Comparison of ENCODE assay signal across 35 mouse cellular contexts in the genomic region with DNA sequence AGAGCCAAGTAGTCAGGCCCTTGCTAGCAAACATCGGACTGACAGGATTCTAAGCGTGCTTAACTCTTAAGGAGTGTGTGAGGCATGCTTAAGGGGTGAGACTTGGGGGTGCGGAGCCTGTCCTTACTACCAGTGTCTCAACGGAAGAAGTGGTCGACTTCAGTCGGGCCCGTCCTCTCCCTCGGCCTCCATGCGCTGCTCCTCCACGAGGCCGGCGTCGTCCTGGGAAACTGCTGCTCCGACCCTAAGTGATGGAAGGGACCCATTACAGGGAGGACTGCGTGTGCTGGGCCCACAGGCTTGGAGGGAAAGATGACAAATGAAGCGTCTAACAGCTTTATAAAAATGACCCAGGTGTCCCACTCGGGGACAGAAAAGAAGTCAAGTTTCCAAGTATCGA. TPM values are rescaled to one million over a fixed set of nuclear protein-coding genes. Genes with fewer than 3 reads are reported as not detected.
"Had no signal": no experiment of that assay in that cellular context is flagged by ENCODE, and none has a peak within 500 bp of the region (broad histone marks: within the 10 kb centered on the region; RNA-seq: fewer than 3 reads in every experiment).

No protein-coding gene starts in this region.

- H3K27ac ChIP-seq: heart, embryonic 13.5 days; heart, embryonic 15.5 days; hindbrain, embryonic 10.5 days; hindbrain, embryonic 12.5 days; hindbrain, embryonic 13.5 days; hindbrain, embryonic 14.5 days; hindbrain, embryonic 15.5 days; hindbrain, postnatal 0 days; intestine, embryonic 15.5 days; kidney, embryonic 15.5 days; kidney, postnatal 0 days; layer of hippocampus, adult 2 months; left cerebral cortex, adult 2 months had no signal

- H3K4me3 ChIP-seq: heart, embryonic 12.5 days; heart, embryonic 13.5 days; heart, embryonic 15.5 days; hindbrain, embryonic 10.5 days; hindbrain, embryonic 12.5 days; hindbrain, embryonic 13.5 days; hindbrain, embryonic 15.5 days; intestine, embryonic 15.5 days; kidney, embryonic 15.5 days; layer of hippocampus, adult 2 months; left cerebral cortex, adult 2 months had no signal

- H3K4me1 ChIP-seq: heart, embryonic 12.5 days; heart, embryonic 13.5 days; heart, embryonic 15.5 days; hindbrain, embryonic 12.5 days; hindbrain, embryonic 13.5 days; hindbrain, embryonic 15.5 days; intestine, embryonic 15.5 days; kidney, embryonic 15.5 days had no signal

- H3K27me3 ChIP-seq: heart, embryonic 12.5 days; heart, embryonic 13.5 days; heart, embryonic 15.5 days; hindbrain, embryonic 12.5 days; hindbrain, embryonic 13.5 days; hindbrain, embryonic 15.5 days; intestine, embryonic 15.5 days; kidney, embryonic 15.5 days had no signal

- H3K4me2 ChIP-seq: heart, embryonic 11.5 days; heart, embryonic 12.5 days; heart, embryonic 13.5 days; heart, embryonic 15.5 days; hindbrain, embryonic 12.5 days; hindbrain, embryonic 13.5 days; hindbrain, embryonic 14.5 days; hindbrain, embryonic 15.5 days; intestine, embryonic 15.5 days; kidney, embryonic 15.5 days had no signal

- ATAC-seq: hindbrain, embryonic 16.5 days; hindbrain, postnatal 0 days; inflammation-experienced regulatory T-cells, adult 6 months; intestine, embryonic 15.5 days; intestine, embryonic 16.5 days; intestine, postnatal 0 days had no signal

- H3K9ac ChIP-seq: heart, embryonic 12.5 days; heart, embryonic 13.5 days; heart, embryonic 15.5 days; hindbrain, embryonic 12.5 days; hindbrain, embryonic 13.5 days; hindbrain, embryonic 14.5 days; hindbrain, embryonic 15.5 days; intestine, embryonic 15.5 days; kidney, embryonic 15.5 days had no signal

- H3K9me3 ChIP-seq: heart, embryonic 12.5 days; heart, embryonic 13.5 days; heart, embryonic 15.5 days; hindbrain, embryonic 10.5 days; hindbrain, embryonic 12.5 days; hindbrain, embryonic 13.5 days; hindbrain, embryonic 15.5 days; intestine, embryonic 15.5 days; kidney, embryonic 15.5 days had no signal

- DNase-seq: heart, postnatal 10 days; heart, postnatal 14 days; heart, postnatal 36 days; kidney, adult 11 months; kidney, adult 18-20 months; kidney, adult 2 months; kidney, adult 8-10 months; kidney, adult 9 months; kidney, postnatal 14 days; kidney, postnatal 25 days; kidney, postnatal 36 days; kidney, postnatal 4 days; layer of hippocampus, adult 9-11 months; layer of hippocampus, postnatal 36 days had no signal

RNA-seq across cellular contexts. Expression of gene Dhh, which starts 37.4 kb away (rescaled TPM):
- total RNA-seq: hematopoietic stem cell, adult 5-6 weeks had no signal

RNA-seq across cellular contexts. Expression of gene Ddn, which starts 51.6 kb away (rescaled TPM):
- polyA plus RNA-seq: inflammation-experienced regulatory T-cells, adult 6 months; intestine, embryonic 14.5 days; intestine, embryonic 15.5 days; intestine, embryonic 16.5 days had no signal
